9 mouse cellular contexts compared by ENCODE assay signal in the genomic region with DNA sequence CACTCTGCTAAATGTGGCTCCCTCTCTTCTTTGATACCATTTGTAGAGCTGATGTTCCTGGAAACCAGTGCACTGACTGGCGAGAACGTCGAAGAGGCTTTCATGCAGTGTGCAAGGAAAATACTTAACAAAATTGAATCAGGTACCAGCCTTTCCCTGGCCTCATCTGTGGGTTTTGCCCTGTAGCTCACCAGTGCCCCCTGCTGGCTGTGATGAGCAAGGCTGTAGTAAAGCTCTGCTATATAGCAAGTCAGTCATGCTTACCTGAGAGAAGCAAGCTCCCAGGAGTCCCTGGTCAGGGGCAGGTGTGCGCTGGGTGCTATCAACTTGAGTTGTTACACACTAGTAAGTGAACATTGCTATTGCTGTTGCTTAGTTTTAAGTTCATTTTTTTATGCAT. TPM values are rescaled to one million over a fixed set of nuclear protein-coding genes. Genes with fewer than 3 reads are reported as not detected.
DNase-seq lines count a peak whose midpoint lies in the region; ATAC-seq and TF ChIP-seq lines count a peak whose summit lies in the region.
"Had no signal": no experiment of that assay in that cellular context is flagged by ENCODE, and none has a peak within 500 bp of the region (broad histone marks: within the 10 kb centered on the region; RNA-seq: fewer than 3 reads in every experiment).

No protein-coding gene starts in this region.

- peaks cover 17% of the 10 kb centered on the region for H3K4me1 ChIP-seq in cerebellum, adult 2 months (ENCODE audit: control insufficient read depth, insufficient read depth, low read length)
- no peaks in the 10 kb centered on the region for H3K4me1 ChIP-seq in midbrain, embryonic 14.5 days (ENCODE audit: control insufficient read depth, insufficient read depth, low read length)
- no peaks in the 10 kb centered on the region for H3K4me1 ChIP-seq in midbrain, embryonic 13.5 days (replicated peaks)
- no peaks in the 10 kb centered on the region for H3K4me1 ChIP-seq in bone marrow macrophage, adult 2 months (ENCODE audit: control insufficient read depth, insufficient read depth, low read length)
- H3K4me1 ChIP-seq: neural tube, embryonic 12.5 days had no signal

- H3K27ac ChIP-seq in cerebellum, adult 2 months (ENCODE audit: insufficient read depth, low read length): no peak overlapping the region
- no peak overlapping the region for H3K27ac ChIP-seq in midbrain, embryonic 14.5 days (replicated peaks; ENCODE audit: low read depth, low read length)
- H3K27ac ChIP-seq in midbrain, embryonic 13.5 days: no peak overlapping the region
- H3K27ac ChIP-seq in bone marrow macrophage, adult 2 months (ENCODE audit: insufficient read depth, low read depth, low read length): no peak overlapping the region
- H3K27ac ChIP-seq: neural tube, embryonic 12.5 days had no signal

- H3K9me3 ChIP-seq in midbrain, embryonic 14.5 days (ENCODE audit: control insufficient read depth, low read length): no peaks in the 10 kb centered on the region
- no peaks in the 10 kb centered on the region; the same call in 1 of the 2 replicates for H3K9me3 ChIP-seq in midbrain, embryonic 13.5 days
- H3K9me3 ChIP-seq: neural tube, embryonic 12.5 days had no signal

- ATAC-seq in midbrain, embryonic 14.5 days (ENCODE audit: low FRiP score, low TSS enrichment): no peak
- ATAC-seq in midbrain, embryonic 13.5 days: no peak
- peak; percentile 41 for ATAC-seq in inflammation-experienced regulatory T-cells, adult 6 months

- DNase-seq in cerebellum, adult 2 months: peak in 1 of 2 experiments; percentile 59
- DNase-seq in cerebellum, adult 9-11 months: no peak
- peak; percentile 5 for DNase-seq in midbrain, embryonic 14.5 days
- peak; percentile 73 for DNase-seq in naive thymus-derived CD4-positive, alpha-beta T cell, adult 2 months (ENCODE audit: low read depth)
- no peak for DNase-seq in left cerebral cortex, adult 9 months (ENCODE audit: low spot score in 2 of 2)

- no peak overlapping the region for H3K9ac ChIP-seq in midbrain, embryonic 14.5 days (replicated peaks; ENCODE audit: low read length)
- H3K9ac ChIP-seq in midbrain, embryonic 13.5 days (replicated peaks): no peak overlapping the region
- H3K9ac ChIP-seq: neural tube, embryonic 12.5 days had no signal

- no peaks in the 10 kb centered on the region for H3K27me3 ChIP-seq in cerebellum, adult 2 months (ENCODE audit: control insufficient read depth, insufficient read depth, low read length)
- H3K27me3 ChIP-seq in midbrain, embryonic 14.5 days (ENCODE audit: control insufficient read depth, insufficient read depth, low read length): no peaks in the 10 kb centered on the region
- H3K27me3 ChIP-seq in midbrain, embryonic 13.5 days: no peaks in the 10 kb centered on the region
- H3K27me3 ChIP-seq: neural tube, embryonic 12.5 days had no signal

- no peak overlapping the region for H3K4me3 ChIP-seq in cerebellum, adult 2 months (replicated peaks; ENCODE audit: insufficient read depth, low read depth, low read length)
- no peak overlapping the region for H3K4me3 ChIP-seq in midbrain, embryonic 14.5 days (replicated peaks; ENCODE audit: low read depth, low read length)
- H3K4me3 ChIP-seq in midbrain, embryonic 13.5 days (replicated peaks): no peak overlapping the region
- no peak overlapping the region for H3K4me3 ChIP-seq in bone marrow macrophage, adult 2 months (ENCODE audit: insufficient read depth, low read length)
- H3K4me3 ChIP-seq: neural tube, embryonic 12.5 days had no signal

- no peak for TF ChIP-seq POLR2A in cerebellum, adult 2 months (IDR thresholded peaks at IDR 0.05; ENCODE audit: borderline replicate concordance, insufficient read depth, low read length)
- no peak for TF ChIP-seq POLR2A in bone marrow macrophage, adult 2 months (IDR thresholded peaks at IDR 0.05; ENCODE audit: borderline replicate concordance, low read depth, low read length)

- TF ChIP-seq CTCF in cerebellum, adult 2 months (IDR thresholded peaks at IDR 0.05; ENCODE audit: borderline replicate concordance, insufficient read depth, low read depth, low read length): peak; percentile 71
- peak; percentile 85 for TF ChIP-seq CTCF in bone marrow macrophage, adult 2 months (IDR thresholded peaks at IDR 0.05; ENCODE audit: low read depth, low read length)

- 91% methylated on average over 4 of the region's 4 CpGs for WGBS in cerebellum, adult 2 months
- WGBS in midbrain, embryonic 14.5 days: 97% methylated on average over 4 of the region's 4 CpGs
- WGBS in midbrain, embryonic 13.5 days: 98% methylated on average over 4 of the region's 4 CpGs

- no peak overlapping the region for H3K4me2 ChIP-seq in midbrain, embryonic 14.5 days (ENCODE audit: low read length)
- H3K4me2 ChIP-seq in midbrain, embryonic 13.5 days (replicated peaks): no peak overlapping the region
- H3K4me2 ChIP-seq: neural tube, embryonic 12.5 days had no signal

- H3K36me3 ChIP-seq in midbrain, embryonic 14.5 days (ENCODE audit: control insufficient read depth, insufficient read depth, low read length): peaks cover 85% of the 10 kb centered on the region
- peaks cover 90% of the 10 kb centered on the region for H3K36me3 ChIP-seq in midbrain, embryonic 13.5 days

RNA-seq across cellular contexts. Expression of a gene that starts 27.0 kb away (rescaled TPM):
- 102 and 111 TPM in 2 replicates for polyA plus RNA-seq in cerebellum, adult 2 months (2012; rRNA removed)
- polyA plus RNA-seq in midbrain, embryonic 14.5 days (2014; fragmentation: Nextera tagmentation; extraction: Ambion mirVana): 69.8 and 75.8 TPM in 2 replicates
- polyA plus RNA-seq in midbrain, embryonic 13.5 days (2015; fragmentation: Nextera tagmentation; extraction: Ambion mirVana): 64.0 and 65.7 TPM in 2 replicates
- polyA plus RNA-seq in bone marrow macrophage, adult 2 months (2012; ENCODE audit: insufficient read depth, insufficient read length, missing spikeins): 1.2 and 1.7 TPM in 2 replicates
- 10 to 100 TPM; 15.9 to 21.4 (median 16.9) TPM for polyA plus RNA-seq in inflammation-experienced regulatory T-cells, adult 6 months (2017; shearing (Covaris generic))

RNA-seq across cellular contexts. Expression of a gene that starts 27.3 kb away (rescaled TPM):
- 19.6 and 23.5 TPM in 2 replicates for polyA plus RNA-seq in cerebellum, adult 2 months (2012; rRNA removed)
- 4.5 and 4.6 TPM in 2 replicates for polyA plus RNA-seq in midbrain, embryonic 14.5 days (2014; fragmentation: Nextera tagmentation; extraction: Ambion mirVana)
- polyA plus RNA-seq in midbrain, embryonic 13.5 days (2015; fragmentation: Nextera tagmentation; extraction: Ambion mirVana): 4.0 and 5.1 TPM in 2 replicates
- polyA plus RNA-seq in bone marrow macrophage, adult 2 months (2012; ENCODE audit: insufficient read depth, insufficient read length, missing spikeins): 3.7 and 5.9 TPM in 2 replicates
- 1 to 10 TPM; 3.3 to 5.1 (median 3.7) TPM for polyA plus RNA-seq in inflammation-experienced regulatory T-cells, adult 6 months (2017; shearing (Covaris generic))

Comparison
In these comparisons a context has a peak if more than half of its experiments do, and no peak if none do; other contexts are left out.
1. DNase-seq: peak in midbrain, embryonic 14.5 days (single experiment) and naive thymus-derived CD4-positive, alpha-beta T cell, adult 2 months (single experiment); none in cerebellum, adult 9-11 months (single experiment) and left cerebral cortex, adult 9 months (0 of 2).